Comparison of ENCODE assay signal across 21 mouse cellular contexts in the genomic region with DNA sequence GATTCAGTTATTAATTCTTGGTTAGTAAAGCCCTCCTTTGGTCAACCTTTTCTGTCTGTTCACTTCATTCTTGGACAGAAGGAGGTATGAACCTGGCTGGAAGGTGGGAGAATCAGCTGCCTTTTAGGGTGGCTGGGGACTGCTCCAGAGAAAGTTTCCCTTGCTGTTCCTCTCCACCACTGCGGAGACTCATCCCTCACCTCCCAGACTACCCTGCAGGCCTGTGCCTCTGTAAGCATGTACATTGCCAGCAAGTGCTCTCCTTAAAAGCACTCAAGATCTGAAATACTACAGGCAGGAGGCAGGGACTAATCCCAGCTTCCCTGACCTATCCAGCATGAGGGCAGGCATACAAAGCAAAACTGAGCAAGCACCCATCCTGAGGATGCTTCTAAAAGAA.
"Had no signal": no experiment of that assay in that cellular context is flagged by ENCODE, and none has a peak within 500 bp of the region (broad histone marks: within the 10 kb centered on the region; RNA-seq: fewer than 3 reads in every experiment).

No protein-coding gene starts in this region.

- H3K4me3 ChIP-seq: layer of hippocampus, adult 2 months; limb, embryonic 10.5 days; limb, embryonic 13.5 days; megakaryocyte, embryonic 14.5 days; midbrain, embryonic 10.5 days; midbrain, embryonic 13.5 days; myocyte; neural tube, embryonic 13.5 days had no signal

- H3K27me3 ChIP-seq: limb, embryonic 13.5 days; midbrain, embryonic 13.5 days; neural tube, embryonic 13.5 days had no signal

- H3K4me2 ChIP-seq: limb, embryonic 13.5 days; lung, embryonic 14.5 days; midbrain, embryonic 13.5 days; neural tube, embryonic 13.5 days had no signal

- H3K36me3 ChIP-seq: limb, embryonic 10.5 days had no signal

- H3K4me1 ChIP-seq: limb, embryonic 10.5 days; limb, embryonic 13.5 days; midbrain, embryonic 10.5 days; midbrain, embryonic 13.5 days; neural tube, embryonic 13.5 days had no signal

- H3K9me3 ChIP-seq: limb, embryonic 10.5 days; limb, embryonic 13.5 days; midbrain, embryonic 10.5 days; midbrain, embryonic 13.5 days; neural tube, embryonic 13.5 days had no signal

- H3K9ac ChIP-seq: limb, embryonic 13.5 days; lung, embryonic 14.5 days; midbrain, embryonic 13.5 days; neural tube, embryonic 13.5 days had no signal

- DNase-seq: kidney, adult 2 months; kidney, postnatal 25 days; layer of hippocampus, adult 9-11 months; lung, embryonic 14.5 days; retina, postnatal 1 day; right cerebral cortex, postnatal 4 days; thymus, adult 2 months; thymus, postnatal 14 days; thymus, postnatal 4 days had no signal

- H3K27ac ChIP-seq: kidney, postnatal 0 days; layer of hippocampus, adult 2 months; limb, embryonic 10.5 days; limb, embryonic 13.5 days; midbrain, embryonic 10.5 days; midbrain, embryonic 13.5 days; neural tube, embryonic 13.5 days; stomach, postnatal 0 days had no signal

- ATAC-seq: lung, postnatal 0 days; midbrain, embryonic 13.5 days; midbrain, embryonic 16.5 days had no signal
